17 mouse cellular contexts compared by ENCODE assay signal in the genomic region with DNA sequence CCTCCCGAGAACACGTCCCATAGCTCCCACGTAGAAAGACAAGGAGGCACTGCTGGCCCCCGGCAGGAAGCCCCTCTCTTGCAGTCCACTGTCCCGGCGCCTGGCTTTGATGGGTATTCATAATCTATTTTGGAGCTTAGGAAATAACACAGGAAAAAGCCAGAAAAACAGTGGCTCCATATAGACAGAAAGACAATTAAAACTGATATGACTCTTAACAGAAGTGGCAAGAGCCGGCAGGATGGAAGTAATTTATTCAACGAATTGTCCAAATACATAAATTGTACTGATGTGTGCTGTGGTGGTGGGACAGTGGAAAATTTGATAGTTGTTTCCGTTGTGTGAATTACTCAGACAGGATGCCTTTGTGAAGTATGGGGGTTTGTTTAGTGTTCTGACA.
DNase-seq lines count a peak whose midpoint lies in the region; ATAC-seq and TF ChIP-seq lines count a peak whose summit lies in the region.
"Had no signal": no experiment of that assay in that cellular context is flagged by ENCODE, and none has a peak within 500 bp of the region (broad histone marks: within the 10 kb centered on the region; RNA-seq: fewer than 3 reads in every experiment).

No protein-coding gene starts in this region.

- peak; percentile 24; the same call in 1 of the 2 replicates for ATAC-seq in liver, embryonic 16.5 days (ENCODE audit: low read depth)
- ATAC-seq in liver, embryonic 12.5 days, result no peak
- peak; percentile 70; the same call in 1 of the 2 replicates for ATAC-seq in kidney, embryonic 16.5 days (ENCODE audit: low FRiP score, low TSS enrichment)
- ATAC-seq: activated CD4-positive, CD25-positive, alpha-beta regulatory T cell, adult 4 months had no signal

- TF ChIP-seq POLR2A in lung, adult 2 months (IDR thresholded peaks at IDR 0.05; ENCODE audit: borderline replicate concordance, extremely low read depth, low read depth, low read length), result no peak

- no peak overlapping the region for H3K4me3 ChIP-seq in liver, embryonic 16.5 days (ENCODE audit: low read depth, low read length)
- H3K4me3 ChIP-seq in liver, embryonic 12.5 days, result no peak overlapping the region
- no peak overlapping the region for H3K4me3 ChIP-seq in kidney, embryonic 16.5 days (ENCODE audit: low read length)
- no peak overlapping the region for H3K4me3 ChIP-seq in lung, adult 2 months (replicated peaks; ENCODE audit: extremely low read depth, low read depth, low read length)
- H3K4me3 ChIP-seq in limb, embryonic 10.5 days, result no peak overlapping the region
- H3K4me3 ChIP-seq: embryonic facial prominence, embryonic 13.5 days; forebrain, embryonic 10.5 days; heart, embryonic 13.5 days; liver, embryonic 15.5 days; midbrain, embryonic 12.5 days; stomach, embryonic 15.5 days had no signal

- no peak overlapping the region for H3K27ac ChIP-seq in liver, embryonic 16.5 days (ENCODE audit: low read length)
- no peak overlapping the region for H3K27ac ChIP-seq in liver, embryonic 12.5 days
- H3K27ac ChIP-seq in kidney, embryonic 16.5 days (ENCODE audit: low read length), result no peak overlapping the region
- no peak overlapping the region for H3K27ac ChIP-seq in limb, embryonic 10.5 days
- H3K27ac ChIP-seq: embryonic facial prominence, embryonic 13.5 days; forebrain, embryonic 10.5 days; heart, embryonic 13.5 days; liver, embryonic 15.5 days; midbrain, embryonic 12.5 days; stomach, embryonic 15.5 days had no signal

- H3K4me1 ChIP-seq in liver, embryonic 16.5 days (ENCODE audit: control insufficient read depth, low read depth, low read length), result no peaks in the 10 kb centered on the region
- H3K4me1 ChIP-seq in liver, embryonic 12.5 days, result no peaks in the 10 kb centered on the region
- peaks cover 11% of the 10 kb centered on the region; the same call in 1 of the 2 replicates for H3K4me1 ChIP-seq in kidney, embryonic 16.5 days (ENCODE audit: insufficient read depth, low read length)
- peaks cover 11% of the 10 kb centered on the region for H3K4me1 ChIP-seq in lung, adult 2 months (ENCODE audit: control insufficient read depth, insufficient read depth, low read length)
- H3K4me1 ChIP-seq in limb, embryonic 10.5 days, result peaks cover 8% of the 10 kb centered on the region
- H3K4me1 ChIP-seq: embryonic facial prominence, embryonic 13.5 days; heart, embryonic 13.5 days; liver, embryonic 15.5 days; midbrain, embryonic 12.5 days; stomach, embryonic 15.5 days had no signal

- TF ChIP-seq CTCF in lung, adult 2 months (IDR thresholded peaks at IDR 0.05; ENCODE audit: insufficient read depth, low read length), result no peak

- no peak overlapping the region for H3K9ac ChIP-seq in liver, embryonic 16.5 days (ENCODE audit: low read depth, low read length)
- H3K9ac ChIP-seq in liver, embryonic 12.5 days, result no peak overlapping the region
- no peak overlapping the region for H3K9ac ChIP-seq in kidney, embryonic 16.5 days (replicated peaks; ENCODE audit: low read length)
- H3K9ac ChIP-seq: embryonic facial prominence, embryonic 13.5 days; heart, embryonic 13.5 days; liver, embryonic 15.5 days; midbrain, embryonic 12.5 days; stomach, embryonic 15.5 days had no signal

- WGBS in liver, embryonic 16.5 days (ENCODE audit: insufficient replicate concordance), result 69% methylated on average over 9 of the region's 9 CpGs
- 75% methylated on average over 9 of the region's 9 CpGs for WGBS in liver, embryonic 12.5 days (ENCODE audit: insufficient replicate concordance)
- WGBS in kidney, embryonic 16.5 days, result 72% methylated on average over 9 of the region's 9 CpGs
- WGBS in lung, adult 2 months, result 51% methylated on average over 9 of the region's 9 CpGs
- WGBS in limb, embryonic 10.5 days, result 89% methylated on average over 9 of the region's 9 CpGs

- no peaks in the 10 kb centered on the region for H3K36me3 ChIP-seq in liver, embryonic 16.5 days (ENCODE audit: control insufficient read depth, insufficient read depth)
- H3K36me3 ChIP-seq in liver, embryonic 12.5 days, result no peaks in the 10 kb centered on the region
- H3K36me3 ChIP-seq in kidney, embryonic 16.5 days (ENCODE audit: insufficient read depth, low read length), result no peaks in the 10 kb centered on the region
- no peaks in the 10 kb centered on the region for H3K36me3 ChIP-seq in limb, embryonic 10.5 days
- H3K36me3 ChIP-seq: embryonic facial prominence, embryonic 13.5 days; forebrain, embryonic 10.5 days; heart, embryonic 13.5 days; liver, embryonic 15.5 days; midbrain, embryonic 12.5 days; stomach, embryonic 15.5 days had no signal

- DNase-seq in lung, adult 2 months, result peak; percentile 10
- DNase-seq in lung, postnatal 4 days, result peak; percentile 39 to 77
- no peak for DNase-seq in limb, embryonic 10.5 days (ENCODE audit: low spot score)
- no peak for DNase-seq in natural killer cell, adult 2 months (ENCODE audit: low spot score in 2 of 2)
- DNase-seq: cerebellum, adult 11-12 months; gastrocnemius, postnatal 36 days; layer of hippocampus, adult 9-11 months had no signal

- H3K27me3 ChIP-seq in liver, embryonic 16.5 days (ENCODE audit: control insufficient read depth, insufficient read depth, low read depth, low read length), result no peaks in the 10 kb centered on the region
- H3K27me3 ChIP-seq in liver, embryonic 12.5 days (replicated peaks), result no peaks in the 10 kb centered on the region
- H3K27me3 ChIP-seq in kidney, embryonic 16.5 days (ENCODE audit: insufficient read depth, low read length), result peaks cover 3% of the 10 kb centered on the region; the same call in 1 of the 2 replicates
- peaks cover 55% of the 10 kb centered on the region for H3K27me3 ChIP-seq in limb, embryonic 10.5 days (ENCODE audit: low read depth, poor library complexity, severe bottlenecking)
- H3K27me3 ChIP-seq: embryonic facial prominence, embryonic 13.5 days; heart, embryonic 13.5 days; liver, embryonic 15.5 days; stomach, embryonic 15.5 days had no signal

- no peaks in the 10 kb centered on the region for H3K9me3 ChIP-seq in liver, embryonic 16.5 days (replicated peaks; ENCODE audit: control insufficient read depth, low read length)
- no peaks in the 10 kb centered on the region for H3K9me3 ChIP-seq in liver, embryonic 12.5 days (replicated peaks)
- H3K9me3 ChIP-seq in kidney, embryonic 16.5 days (ENCODE audit: low read length), result no peaks in the 10 kb centered on the region
- no peaks in the 10 kb centered on the region for H3K9me3 ChIP-seq in limb, embryonic 10.5 days (replicated peaks)
- H3K9me3 ChIP-seq: embryonic facial prominence, embryonic 13.5 days; forebrain, embryonic 10.5 days; heart, embryonic 13.5 days; liver, embryonic 15.5 days; midbrain, embryonic 12.5 days; stomach, embryonic 15.5 days had no signal

- H3K4me2 ChIP-seq in liver, embryonic 16.5 days (ENCODE audit: low read depth, low read length), result no peak overlapping the region
- no peak overlapping the region for H3K4me2 ChIP-seq in liver, embryonic 12.5 days
- no peak overlapping the region for H3K4me2 ChIP-seq in kidney, embryonic 16.5 days (replicated peaks; ENCODE audit: low read depth, low read length)
- H3K4me2 ChIP-seq: embryonic facial prominence, embryonic 13.5 days; heart, embryonic 13.5 days; liver, embryonic 15.5 days; midbrain, embryonic 12.5 days; stomach, embryonic 15.5 days had no signal

Comparison
In these comparisons a context has a peak if more than half of its experiments do, and no peak if none do; other contexts are left out.
1. DNase-seq: peak in lung, adult 2 months (single experiment) and lung, postnatal 4 days (2 of 2); none in limb, embryonic 10.5 days (single experiment) and natural killer cell, adult 2 months (0 of 2).